Mouse (Mus musculus) adrenal gland, postnatal 4 days (tissue): ENCODE data around the gene Azin2. TPM values are rescaled to one million over a fixed set of nuclear protein-coding genes. Genes with fewer than 3 reads are reported as not detected.

Source experiments
- total RNA-seq, 2 experiments: library from RNA; stranded (reverse); gene quantifications; 2 replicates each; pipeline ENCODE4 v1.2.3; 2021

The Azin2 gene
- total RNA-seq, 2 experiments from 2014 or later, result 54.8 to 61.1 TPM

Other genes with a start within 250 kb of the Azin2 start
- gene A3galt2, start 207.1 kb downstream of the Azin2 start, total RNA-seq, result under 1 TPM; 0.34 to 0.70 TPM
- 10 to 100 TPM; 68.0 to 69.9 TPM for gene Zfp362, start 156.4 kb downstream of the Azin2 start, total RNA-seq
- gene Trim62, start 78.9 kb downstream of the Azin2 start, total RNA-seq, result 10 to 100 TPM; 29.8 to 34.8 TPM
- gene Ak2, start 29.5 kb upstream of the Azin2 start, total RNA-seq, result 100 to 1,000 TPM; 144 to 163 TPM
- gene Rnf19b, start 95.8 kb upstream of the Azin2 start, total RNA-seq, result 10 to 100 TPM; 23.1 to 24.6 TPM
- 1 to 10 TPM in 1 of 2 experiments, not detected in 1; 1.1 TPM for gene Tmem54, start 143.1 kb upstream of the Azin2 start, total RNA-seq
- gene Hpca, start 159.6 kb upstream of the Azin2 start, total RNA-seq, result 1 to 10 TPM; 7.1 to 9.4 TPM
- gene Fndc5, start 174.6 kb upstream of the Azin2 start, total RNA-seq, result 10 to 100 TPM; 13.0 to 13.2 TPM
- 10 to 100 TPM; 42.7 to 44.7 TPM for gene S100pbp, start 227.3 kb upstream of the Azin2 start, total RNA-seq
- gene Yars, start 227.3 kb upstream of the Azin2 start, total RNA-seq, result 10 to 100 TPM; 79.5 to 80.4 TPM